Mouse (Mus musculus) megakaryocyte-erythroid progenitor cell, adult 5 weeks (primary cell): ENCODE results near the gene Fign. TPM values are rescaled to one million over a fixed set of nuclear protein-coding genes. Genes with fewer than 3 reads are reported as not detected.

ENCODE experiments used
- polyA plus RNA-seq: library from polyadenylated mRNA; stranded (reverse); fragments of >175 nt; gene quantifications from 2 replicates; pipeline ENCODE4 v1.2.3, GENCODE M21; 2012

Gene Fign
- not detected in 2 replicates for polyA plus RNA-seq

DNA sequence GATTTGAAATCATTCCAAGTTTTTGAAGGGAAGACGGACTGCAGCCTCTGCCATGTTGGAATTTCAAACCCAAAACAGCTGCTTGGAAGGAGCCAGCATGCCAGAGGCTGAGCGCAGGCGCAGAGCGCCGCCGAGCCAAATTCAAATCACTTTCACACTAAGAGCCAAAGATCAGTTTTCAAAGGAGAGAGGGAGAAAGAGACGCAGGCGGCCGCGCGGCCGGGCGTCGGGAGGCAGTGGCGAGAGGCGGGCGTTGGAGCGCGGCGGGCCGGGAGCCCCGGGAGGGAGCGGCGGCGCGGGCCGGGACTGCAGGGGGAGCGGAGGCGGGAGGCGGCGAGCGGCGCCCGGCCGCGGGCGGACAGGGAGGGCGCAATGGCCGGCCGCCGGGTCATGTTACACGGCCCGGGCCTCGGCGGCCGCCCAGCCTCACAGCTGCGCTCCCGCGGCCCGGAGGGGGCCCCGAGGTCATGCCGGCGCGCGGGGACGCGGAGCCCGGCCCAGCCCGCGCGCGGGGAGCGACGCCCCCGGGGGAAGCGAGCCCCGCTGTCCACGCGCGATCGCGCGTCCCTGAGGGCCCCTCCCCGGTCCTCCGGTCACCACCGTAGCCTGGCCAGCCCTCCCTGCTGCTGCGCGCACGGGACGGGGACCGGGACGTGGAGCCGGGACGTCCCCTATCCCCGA is at the start of gene Fign:
Fign (minus strand) TSS at position 102 of the 681 bp plus-strand sequence.

